Mouse (Mus musculus): ENCODE data around the gene Ptpra.

GRCm38 (mm10) chr2:130496931-130497330 is 46.9 kb downstream of the Ptpra start:
- TF ChIP-seq EP300 (IDR thresholded peaks at IDR 0.05; ENCODE audit: low read depth) = no peak
- no peak for TF ChIP-seq CTCF (IDR thresholded peaks at IDR 0.05; ENCODE audit: low read depth)
